Mouse (Mus musculus): ENCODE data around the gene Cd2.

The Cd2 gene

DNA sequence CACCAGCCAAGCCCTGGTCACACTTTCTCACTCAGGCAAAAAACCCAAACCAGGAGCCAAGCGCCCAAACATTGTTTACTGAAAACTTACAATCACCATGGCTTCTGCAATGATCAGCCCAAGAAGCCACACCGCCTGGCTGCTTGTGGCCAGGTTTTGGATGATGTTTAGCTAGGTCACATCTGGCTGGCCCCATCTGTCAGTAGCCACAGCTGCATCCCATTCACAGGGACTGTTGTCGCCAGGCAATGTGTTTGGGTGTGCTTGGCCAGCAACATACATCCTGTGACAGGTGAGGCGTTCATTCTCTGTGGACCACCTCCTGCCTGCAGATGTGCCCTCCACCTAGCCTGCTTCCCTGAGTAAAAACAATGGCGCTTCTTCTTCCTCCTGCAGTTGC lies 4.9 kb upstream of the Cd2 start:
- DNase-seq, result no peak

DNA sequence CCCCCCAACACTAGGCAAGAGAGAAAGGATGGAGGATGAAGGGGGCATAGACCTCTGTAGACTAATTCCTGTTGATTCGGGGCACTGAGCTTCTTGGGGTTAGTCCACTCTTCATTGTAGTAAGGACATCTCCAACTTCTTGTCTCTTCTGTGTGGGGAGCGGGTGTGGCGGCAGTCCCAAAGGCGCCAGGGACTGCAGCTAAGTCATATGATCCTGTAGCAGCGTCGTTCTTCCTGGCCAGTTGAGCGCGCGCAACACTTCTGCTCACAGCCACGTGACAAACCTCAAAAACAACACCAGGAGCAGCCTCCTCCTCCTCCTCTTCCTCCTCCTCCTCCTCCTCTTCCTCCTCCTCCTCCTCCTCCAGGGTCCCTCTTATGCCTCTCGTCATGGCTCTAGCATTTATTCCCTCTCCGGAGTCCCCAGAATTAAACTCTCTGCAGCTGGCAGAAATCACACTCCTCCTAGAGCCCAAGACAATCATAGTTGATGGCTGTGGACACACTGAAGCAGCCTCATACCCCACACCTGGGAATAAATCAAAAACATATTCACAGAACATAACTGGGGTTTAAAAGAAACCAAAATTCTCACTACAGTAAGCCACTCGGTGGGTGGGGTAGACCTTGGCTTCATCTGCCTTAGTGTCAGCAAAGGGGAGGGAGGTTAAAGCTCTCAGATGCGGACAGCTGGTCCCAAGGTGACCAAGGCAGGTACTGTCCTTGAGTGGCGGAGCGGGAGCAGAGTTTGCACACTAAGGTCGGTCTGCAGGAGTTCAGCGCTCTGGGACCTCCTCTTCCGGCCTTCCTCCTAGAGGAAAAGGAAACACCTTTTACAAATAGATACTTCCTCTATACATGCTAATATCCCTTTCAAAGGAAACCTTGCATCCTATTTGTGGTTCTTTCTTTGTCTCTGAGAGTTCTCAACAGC lies 3.1 kb upstream of the Cd2 start:
- DNase-seq, result no peak

DNA sequence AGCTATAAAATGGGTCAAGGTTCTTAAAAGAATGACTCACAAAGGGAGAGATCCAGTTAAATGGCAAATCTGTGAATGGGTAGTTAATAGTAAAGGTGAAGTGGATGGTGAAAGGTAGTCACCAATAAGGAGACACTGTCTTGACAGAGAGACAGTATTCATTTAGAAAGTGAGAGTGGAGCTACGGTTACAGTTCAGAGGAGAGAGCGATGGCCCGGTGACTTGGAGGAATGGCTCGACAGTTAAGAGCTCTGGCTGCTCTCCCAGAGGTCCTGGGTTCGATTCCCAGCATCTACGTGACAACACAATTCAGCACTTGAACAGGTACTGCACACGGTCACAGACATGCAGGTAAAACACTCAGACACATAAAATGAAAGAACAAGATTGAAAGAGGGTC lies 2.3 kb upstream of the Cd2 start:
- no peak for DNase-seq

DNA sequence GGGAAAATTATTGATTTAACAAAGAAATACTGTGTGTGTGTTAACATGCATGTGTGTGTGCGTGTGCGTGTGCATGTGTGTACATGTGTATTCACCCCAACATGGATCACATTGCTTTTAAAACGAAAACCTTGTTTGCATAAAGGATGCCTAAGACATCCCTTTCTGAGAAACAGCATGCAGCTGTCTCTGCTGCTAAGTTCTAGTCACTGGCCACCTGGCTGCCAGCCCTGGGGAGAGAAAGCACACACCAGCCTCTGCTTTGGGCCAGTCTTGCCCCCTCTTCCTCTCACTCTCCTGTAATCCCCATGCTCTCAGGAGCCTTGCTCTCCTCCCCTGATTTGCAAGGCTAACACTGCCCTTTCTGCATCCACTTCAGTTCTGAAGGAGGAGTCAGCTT lies 1.7 kb upstream of the Cd2 start:
- no peak for DNase-seq

DNA sequence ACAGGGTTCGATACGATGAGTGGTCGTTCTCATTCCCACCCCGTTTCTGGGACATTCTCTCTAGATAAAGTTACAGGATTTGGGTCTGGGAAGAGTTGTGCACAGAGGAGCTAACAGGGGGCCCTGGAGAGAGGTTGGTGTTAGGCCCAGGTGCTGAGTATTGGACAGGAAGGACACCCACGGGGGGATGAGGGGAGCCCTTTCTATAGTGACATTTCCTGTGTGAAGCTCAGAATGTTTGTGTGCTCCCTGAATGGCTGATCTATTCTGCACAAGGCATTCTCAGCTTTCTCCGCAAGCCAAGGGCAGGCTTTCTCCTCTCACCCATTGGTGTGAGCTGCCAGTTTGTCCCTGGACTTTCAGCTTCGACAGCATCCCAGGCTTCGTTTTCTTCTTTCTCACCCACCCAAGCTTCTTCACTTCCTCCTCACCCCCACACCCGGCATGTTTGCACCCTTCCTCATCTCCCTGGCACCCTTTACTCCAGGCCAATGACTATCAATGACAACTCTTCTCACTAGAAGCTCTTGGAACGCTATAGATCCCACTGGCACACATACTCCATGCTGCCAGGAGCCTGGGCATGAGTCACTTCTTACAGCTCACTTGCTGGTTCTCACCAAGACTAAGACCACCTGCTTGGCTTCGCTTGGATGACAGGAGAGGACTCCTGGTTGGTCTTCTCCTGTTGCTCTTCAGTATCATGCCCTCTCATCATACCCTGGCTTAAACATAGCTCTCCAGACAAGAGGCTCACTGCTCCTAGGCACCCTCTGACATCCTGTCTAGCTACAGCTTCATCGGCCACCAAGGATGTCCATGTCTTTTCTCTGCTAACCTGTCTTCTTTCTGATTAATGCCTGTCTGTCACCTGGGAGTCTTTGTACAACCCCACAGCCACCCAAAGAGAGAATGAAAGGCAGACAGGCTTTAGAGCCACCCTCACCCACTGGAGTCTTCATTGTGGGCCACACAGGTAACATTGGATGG lies 1.1 kb downstream of the Cd2 start:
- no peak for DNase-seq

DNA sequence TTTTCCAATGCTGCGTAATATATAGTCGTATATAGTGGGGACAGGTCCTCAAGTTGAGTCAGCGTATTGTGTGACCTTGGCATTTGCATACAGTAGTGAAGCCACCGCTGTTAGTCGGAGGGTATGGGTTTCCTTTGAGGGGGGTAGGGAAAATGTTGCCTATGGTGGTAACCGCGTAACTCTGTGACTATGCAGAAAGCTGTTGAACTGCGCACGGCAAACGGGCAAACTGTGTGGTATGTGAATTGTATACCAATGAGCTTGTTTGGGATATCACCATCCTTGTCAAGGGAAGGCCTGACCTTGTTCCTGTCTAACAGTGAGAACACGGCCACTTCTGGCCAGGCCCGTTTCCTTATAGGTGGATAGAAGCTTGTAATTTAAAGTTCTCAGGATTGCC lies 1.9 kb downstream of the Cd2 start:
- DNase-seq, result no peak

DNA sequence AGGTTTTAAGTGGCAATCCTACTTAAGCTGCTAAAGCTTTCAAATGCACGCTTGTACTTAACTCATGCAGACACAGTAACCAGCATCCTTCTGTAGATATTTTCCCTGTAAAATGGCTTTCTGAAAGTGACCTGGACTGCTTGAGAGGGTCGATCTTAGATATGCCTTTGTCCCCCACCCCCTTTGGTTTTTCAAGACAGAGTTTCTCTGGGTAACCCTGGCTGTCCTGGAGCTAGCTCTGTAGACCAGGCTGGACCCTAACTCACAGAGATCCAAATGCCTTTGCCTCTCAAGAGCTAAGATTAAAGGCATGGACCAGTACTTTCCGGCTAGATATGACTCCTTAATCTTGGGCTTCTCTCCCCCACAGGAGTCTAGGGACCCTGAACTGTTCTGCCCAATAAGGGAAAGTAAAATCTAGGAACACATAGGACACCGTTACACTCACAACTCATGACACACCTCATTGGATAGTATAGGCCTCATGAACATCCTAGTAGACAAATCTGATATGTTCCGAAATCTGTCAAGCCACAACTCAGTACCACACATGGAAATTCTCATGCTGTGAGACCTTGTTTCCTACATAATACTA lies 2.6 kb downstream of the Cd2 start:
- DNase-seq, result no peak

DNA sequence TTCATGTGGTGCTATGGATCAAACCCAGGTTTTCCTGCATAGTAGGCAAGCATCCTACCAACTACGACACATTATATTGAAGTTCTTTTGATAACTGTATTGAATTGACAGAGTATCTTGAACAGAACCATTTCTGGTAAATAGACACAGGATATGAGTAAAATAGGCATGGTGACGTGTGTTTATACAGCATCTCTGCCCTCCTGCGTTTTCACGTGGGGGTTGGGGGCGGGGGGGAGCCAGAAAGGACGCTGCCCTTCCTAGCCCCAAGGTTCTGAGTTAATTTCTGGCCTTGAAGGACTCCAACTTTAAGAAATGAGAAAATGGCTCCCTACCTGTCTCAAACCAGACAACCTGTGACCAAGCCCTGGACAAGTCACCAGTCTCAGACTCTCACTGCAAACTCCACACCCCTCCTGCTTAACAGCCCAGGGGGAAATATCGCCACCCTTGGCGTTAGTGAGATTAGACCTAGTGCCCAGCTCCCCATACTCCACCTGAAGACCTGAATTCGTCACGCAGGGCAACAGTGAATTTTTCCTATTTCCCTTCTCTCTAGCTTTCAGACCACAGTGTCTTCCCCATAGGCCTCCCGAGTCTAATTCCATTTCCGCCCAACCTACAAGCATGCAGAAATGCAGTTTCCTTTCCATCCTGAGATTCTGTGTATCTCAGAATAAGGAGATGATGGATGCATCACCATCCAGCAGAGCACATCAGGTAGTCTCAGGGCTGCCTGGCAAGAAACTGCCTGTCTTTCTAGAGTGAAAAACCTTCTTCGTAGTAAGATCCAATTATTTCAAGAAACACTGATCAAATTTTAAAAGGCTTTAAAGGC lies 3.7 kb downstream of the Cd2 start:
- no peak for DNase-seq

DNA sequence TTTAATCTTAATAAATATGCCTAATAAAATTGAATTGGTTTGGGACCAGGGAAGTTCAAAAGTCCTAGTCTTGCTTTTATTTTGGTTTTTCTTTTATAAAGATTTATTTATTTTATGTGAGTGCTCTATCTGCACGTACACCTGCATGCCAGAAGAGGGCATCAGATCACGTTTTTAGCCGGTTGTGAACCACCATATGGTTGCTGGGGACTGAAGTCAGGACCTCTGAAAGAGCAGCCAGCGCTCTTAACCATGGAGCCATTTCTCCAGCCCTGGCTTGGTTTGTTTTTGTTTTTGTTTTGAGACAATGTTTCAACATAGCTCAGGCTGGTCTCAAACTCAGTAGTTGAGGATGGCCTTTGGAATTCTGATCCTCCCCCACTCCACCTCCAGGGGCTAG lies 4.3 kb downstream of the Cd2 start:
- DNase-seq, result no peak

DNA sequence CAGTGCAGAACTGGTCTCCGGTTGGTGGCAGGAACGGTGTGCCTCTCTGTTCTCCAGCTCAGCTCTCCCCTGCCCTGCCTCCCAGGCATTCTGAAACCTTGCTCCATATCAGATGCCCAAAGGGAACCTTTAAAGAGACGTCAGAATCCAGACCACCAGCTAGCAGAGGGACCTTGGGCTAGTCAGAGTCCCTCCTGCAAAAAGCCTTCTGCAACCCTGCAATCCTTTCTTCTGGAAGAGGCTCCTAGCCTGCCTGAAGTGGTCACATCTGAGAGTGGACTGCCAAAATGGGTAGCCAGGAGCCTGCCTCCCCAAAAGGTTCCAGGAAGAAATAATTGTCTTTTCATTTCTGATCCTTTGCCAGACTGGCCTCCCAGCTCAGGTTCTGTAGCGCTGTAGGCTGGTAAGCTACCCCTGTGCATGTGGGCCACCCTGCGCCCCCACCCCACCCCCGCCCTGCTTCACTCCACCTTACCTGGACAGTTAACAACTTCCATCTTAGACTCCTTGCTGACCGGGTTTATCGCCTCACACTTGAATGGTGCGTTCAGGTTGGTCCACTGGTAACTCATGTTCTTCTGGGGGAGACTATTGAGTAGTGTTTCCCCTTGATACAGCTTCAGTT lies 5.1 kb downstream of the Cd2 start:
- DNase-seq, result no peak

DNA sequence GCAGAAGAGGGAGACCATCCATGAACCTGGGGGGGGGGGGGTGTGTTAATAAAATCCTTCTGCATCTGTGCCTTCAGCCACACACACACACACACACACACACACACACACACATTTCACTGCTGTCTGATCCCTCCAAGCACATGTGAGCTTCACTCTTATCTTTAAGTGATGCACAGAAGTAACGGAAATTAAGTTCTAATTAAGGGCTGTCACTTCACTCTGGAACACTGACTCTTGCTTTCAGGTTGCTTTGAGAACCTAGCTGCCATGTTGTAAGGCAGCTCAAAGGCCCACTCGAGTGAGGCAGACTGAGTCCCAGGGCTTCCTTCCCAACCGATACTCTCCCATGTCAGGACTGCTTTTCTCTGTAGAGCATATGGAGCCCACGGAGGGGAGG lies 5.9 kb downstream of the Cd2 start:
- DNase-seq, result no peak

DNA sequence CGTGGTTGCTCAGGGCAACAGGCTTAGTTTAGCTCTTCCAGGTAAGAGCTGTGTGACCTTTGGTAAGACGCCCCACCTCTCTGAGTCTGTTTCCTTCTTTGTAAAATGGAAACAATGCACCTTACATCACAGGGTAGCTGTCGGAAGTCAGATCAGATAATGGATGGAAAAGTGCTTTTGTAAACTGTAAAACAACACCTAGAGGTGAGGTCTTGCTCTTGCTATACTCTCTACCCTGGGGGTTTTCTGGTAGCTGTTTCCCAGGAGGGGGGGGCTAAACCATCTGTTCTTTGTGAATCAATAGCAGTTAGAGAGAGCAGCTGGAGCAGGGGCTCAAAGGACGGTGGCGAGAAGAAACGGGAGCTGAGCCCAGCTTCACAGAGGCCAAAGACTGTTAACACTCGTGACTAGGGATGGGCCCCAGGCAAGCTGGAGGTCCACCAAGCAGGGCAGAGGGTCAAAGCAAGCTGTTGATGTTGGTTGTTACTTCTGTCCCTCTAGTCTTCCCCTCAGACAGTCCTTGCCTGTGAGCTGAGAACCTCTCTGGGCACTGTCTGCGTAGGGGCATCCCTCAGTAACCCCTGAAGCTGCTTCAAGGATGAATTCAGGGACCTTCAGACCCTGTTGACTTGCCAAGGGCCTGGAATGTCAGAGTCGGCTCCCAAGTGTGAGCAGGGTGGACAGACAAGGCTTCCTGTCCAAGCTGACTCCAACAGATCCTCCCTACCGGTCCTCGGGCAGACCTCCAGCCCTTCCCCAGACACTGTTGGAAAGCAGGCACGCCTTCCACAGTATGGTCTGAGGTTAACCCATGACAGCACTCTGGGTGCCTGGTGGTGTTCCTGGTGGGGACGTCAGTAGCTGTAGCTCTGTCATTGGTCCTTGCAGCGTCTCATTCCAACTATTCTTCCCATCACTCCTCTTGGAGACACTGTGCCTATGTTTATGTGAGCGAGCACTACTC lies 7.1 kb downstream of the Cd2 start:
- no peak for DNase-seq

DNA sequence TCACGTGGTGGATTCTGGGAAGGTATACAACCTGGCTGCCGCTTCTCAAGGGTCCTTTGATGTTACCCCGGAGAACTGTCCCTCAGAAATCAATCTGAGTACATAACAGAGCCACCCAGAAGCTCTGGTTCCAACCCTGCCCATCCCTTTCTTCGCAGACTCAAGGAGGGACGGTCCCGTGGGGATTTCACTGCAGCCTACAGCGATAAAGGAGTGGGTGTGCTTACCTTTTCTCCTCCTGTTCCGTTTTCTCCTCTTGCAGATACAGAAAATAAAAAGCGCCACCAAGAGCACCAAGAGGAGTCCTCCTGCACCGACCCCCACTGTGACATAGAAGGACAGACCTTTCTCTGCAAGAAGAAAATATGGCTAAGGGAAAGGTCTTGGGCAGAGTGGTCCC lies 8.2 kb downstream of the Cd2 start:
- DNase-seq, result no peak

DNA sequence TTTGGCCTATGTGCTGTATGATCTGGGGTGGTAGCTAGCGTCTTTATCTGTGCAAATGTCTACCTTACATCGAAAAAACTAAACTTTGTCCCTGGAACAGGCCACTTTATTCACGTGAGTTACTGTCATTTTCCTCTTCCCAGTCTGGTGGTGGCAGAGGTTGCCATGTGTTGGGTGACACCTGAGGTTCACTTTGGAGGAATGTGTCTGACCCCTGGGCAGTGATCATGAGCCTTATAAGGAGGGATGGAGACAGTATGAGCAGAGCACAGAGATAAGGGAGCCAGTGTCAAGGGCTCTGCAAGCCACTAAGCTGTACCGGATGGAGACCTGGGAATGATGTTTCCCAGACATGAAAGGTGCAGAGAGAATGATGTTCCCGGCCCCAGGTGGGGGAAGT lies 9.3 kb downstream of the Cd2 start:
- DNase-seq, result no peak

DNA sequence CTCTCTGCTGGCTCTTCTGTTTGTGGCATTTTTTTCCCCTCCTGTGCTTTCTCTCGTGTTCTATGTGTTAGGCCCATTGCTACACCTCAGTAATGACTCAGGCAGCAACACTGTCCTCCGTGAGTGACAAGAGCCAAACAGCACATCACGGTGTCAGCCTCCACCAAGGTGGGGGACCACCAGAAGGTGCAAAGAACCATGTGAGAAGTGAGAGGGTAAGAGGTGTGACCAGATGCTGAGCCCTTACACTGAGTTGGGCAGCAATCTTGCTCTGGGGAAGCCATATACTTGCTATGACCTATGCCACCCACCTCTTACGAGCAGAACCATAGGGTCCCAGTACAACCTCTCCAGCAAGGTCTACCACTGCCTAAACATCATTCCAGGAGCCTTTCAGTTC lies 9.9 kb downstream of the Cd2 start:
- no peak for DNase-seq

DNA sequence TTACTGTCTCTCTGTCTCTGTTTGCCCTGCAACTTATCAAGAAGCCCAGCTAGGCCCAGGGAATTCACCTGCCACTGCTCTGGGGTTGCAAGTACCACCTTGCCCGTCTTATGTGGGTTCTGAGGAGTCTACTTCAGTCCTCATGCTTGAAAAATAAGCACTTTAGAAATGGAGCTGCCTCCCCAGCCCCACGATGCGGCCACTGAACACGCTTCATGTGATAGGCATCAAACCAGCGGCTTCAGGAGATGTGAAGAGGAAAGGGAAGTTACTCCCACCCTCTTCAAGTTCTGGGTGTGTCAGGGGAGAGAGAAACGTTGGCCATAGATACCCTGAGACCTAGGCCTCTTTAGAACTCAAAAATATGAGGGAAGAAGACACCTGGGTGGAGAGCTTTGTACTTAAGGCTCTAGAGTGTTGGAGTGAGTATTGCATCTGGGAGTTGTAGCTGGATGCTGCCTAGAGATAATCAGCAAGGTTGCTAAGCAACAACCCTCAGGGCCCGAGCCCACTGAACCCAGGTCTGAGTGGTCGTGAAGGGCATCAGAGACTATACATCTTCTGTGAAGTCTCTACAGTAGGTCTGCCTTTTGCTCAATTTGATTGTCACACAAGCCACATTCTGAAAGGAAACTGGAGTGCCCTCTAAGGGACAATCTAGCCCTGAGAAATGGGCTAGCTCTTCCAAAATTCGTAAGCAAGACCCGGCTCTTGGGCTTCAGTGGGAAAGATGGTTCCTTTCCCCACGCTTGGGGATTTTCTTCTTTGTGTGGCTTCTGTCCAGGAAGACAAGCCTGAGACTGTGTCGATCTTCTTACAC lies 11.0 kb downstream of the Cd2 start:
- no peak for DNase-seq

DNA sequence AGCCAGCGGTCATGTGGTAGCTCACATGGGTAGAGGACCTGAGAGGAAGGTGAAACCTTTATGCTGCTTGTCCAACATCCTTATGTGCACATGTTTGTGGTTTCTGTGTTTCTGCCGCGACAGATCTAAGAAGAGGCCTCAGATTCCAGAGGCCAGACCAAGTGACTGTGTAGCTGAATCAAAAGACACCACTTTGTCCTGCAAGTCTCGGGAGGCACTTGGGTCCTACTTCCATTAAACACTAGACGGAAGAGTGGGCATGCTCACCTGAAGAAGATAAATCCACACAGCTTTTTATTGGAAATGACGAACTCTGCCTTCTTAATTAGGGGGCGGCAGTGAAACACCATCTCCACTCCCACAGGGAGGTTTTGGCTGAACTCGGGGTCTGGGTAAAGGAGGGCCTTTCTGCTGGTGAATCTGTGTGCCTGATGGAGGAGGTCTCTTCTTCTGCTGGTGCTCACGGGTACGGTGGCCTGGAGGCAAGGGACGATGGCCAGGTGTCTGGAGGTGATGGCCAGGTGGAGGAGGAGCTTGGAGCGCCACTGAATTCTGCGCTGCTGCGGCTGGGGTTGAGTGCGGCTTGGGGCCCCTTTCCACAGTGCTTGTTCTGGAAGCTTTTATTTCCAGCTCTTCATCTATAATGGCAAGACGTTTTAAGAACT lies 12.0 kb downstream of the Cd2 start:
- no peak for DNase-seq

DNA sequence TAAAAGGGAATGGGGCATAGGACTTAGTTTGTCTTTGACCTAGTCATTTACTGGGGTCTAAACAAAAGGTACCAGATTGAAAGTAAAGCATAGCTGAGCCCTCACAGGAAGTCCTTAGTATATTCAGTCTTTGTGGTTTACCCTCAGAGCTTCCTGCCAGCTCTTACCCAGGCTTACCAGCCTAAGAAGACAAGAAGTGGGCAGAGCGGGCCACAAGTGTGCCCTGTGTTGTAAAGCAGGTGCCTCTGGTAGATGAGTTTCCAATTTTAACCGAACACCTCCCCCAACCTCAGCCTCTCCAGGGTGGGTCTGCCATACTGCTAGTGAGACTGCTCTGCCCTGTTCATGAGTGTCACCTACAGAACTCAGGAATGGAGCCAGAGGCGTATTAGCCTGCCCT lies 12.9 kb downstream of the Cd2 start:
- no peak for DNase-seq

DNA sequence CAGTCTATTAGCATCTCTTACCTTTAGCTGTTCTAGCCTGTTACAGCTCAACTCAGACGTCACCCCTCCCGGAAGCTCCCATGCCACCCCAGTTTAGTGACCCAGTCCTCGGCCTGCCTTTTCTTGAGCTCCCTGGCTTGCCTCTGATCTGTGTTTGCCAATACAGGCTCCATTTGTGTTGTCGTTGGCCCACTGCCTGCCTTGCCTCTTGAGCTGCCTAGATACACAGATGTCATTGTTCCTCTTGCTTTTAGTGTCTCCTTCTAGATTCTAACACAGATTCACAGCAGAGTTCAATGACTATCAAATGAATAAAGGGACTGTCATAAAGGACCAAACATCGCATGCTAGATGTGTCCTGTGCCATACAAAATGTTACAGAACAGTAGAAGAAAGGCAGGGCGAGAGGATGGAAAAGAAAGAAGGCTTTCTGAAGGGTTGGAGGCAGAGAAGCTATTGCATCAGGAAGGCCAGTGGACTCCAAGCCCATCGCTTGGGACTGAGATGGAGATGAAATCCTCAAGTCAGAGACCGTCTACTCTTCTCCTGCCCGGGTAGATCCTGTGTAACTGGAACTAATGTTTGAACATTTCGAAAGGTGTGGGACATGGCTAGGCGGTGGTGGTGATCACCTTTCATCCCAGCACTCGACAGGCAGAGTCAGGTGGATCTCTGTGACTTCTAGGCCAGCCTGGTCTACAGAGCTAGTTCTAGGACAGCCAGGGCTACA lies 13.5 kb downstream of the Cd2 start:
- DNase-seq, result no peak

Measured in cerebellum, adult 11 months (tissue).